Mouse (Mus musculus): ENCODE data around the gene Wrap53. TPM values are rescaled to one million over a fixed set of nuclear protein-coding genes. Genes with fewer than 3 reads are reported as not detected.
"Not testable (repeated sequence)": the region's sequence is repeated elsewhere in the genome, so short reads cannot be mapped to it uniquely, and the experiment has no call there.

The Wrap53 gene
- total RNA-seq (2015; ENCODE audit: low replicate concordance) (18.4 and 21.3 TPM in 2 replicates), total RNA-seq (2017; ENCODE audit: low replicate concordance) (7.7 and 8.9 TPM in 2 replicates)

GRCm38 (mm10) chr11:69580091-69580514 lies at the start of gene Wrap53, which contains the start of gene Trp53:
Wrap53 (minus strand) TSS chr11:69580255.
Trp53 (plus strand) TSS chr11:69580359.
- ATAC-seq (replicated peaks; ENCODE audit: low FRiP score, poor library complexity, severe bottlenecking) = peak; percentile 61

GRCm38 (mm10) chr11:69629802-69630201 lies 49.7 kb upstream of the Wrap53 start:
- no peak for ATAC-seq (replicated peaks; ENCODE audit: low FRiP score, poor library complexity, severe bottlenecking)

GRCm38 (mm10) chr11:69628286-69628685 lies 48.2 kb upstream of the Wrap53 start:
- ATAC-seq (replicated peaks; ENCODE audit: low FRiP score, poor library complexity, severe bottlenecking) = peak; percentile 64

- ATAC-seq (replicated peaks; ENCODE audit: low FRiP score, poor library complexity, severe bottlenecking) = not testable (repeated sequence)
Measured at GRCm38 (mm10) chr11:69624339-69624738, 44.3 kb upstream of the Wrap53 start.

- ATAC-seq (replicated peaks; ENCODE audit: low FRiP score, poor library complexity, severe bottlenecking) = no peak
Measured at GRCm38 (mm10) chr11:69623006-69623405, 43.0 kb upstream of the Wrap53 start.

- ATAC-seq (replicated peaks; ENCODE audit: low FRiP score, poor library complexity, severe bottlenecking) = no peak
Measured at GRCm38 (mm10) chr11:69622406-69622805, 42.4 kb upstream of the Wrap53 start.

- ATAC-seq (replicated peaks; ENCODE audit: low FRiP score, poor library complexity, severe bottlenecking) = no peak; the same call in 1 of the 2 replicates
Measured at GRCm38 (mm10) chr11:69621571-69622268, 41.7 kb upstream of the Wrap53 start, which contains the start of gene Sat2. Sat2 (plus strand) TSS chr11:69622024.

- peak; percentile 61 for ATAC-seq (replicated peaks; ENCODE audit: low FRiP score, poor library complexity, severe bottlenecking)
Measured at GRCm38 (mm10) chr11:69620394-69621081, 40.5 kb upstream of the Wrap53 start.

- no peak for ATAC-seq (replicated peaks; ENCODE audit: low FRiP score, poor library complexity, severe bottlenecking)
Measured at GRCm38 (mm10) chr11:69617805-69618204, 37.8 kb upstream of the Wrap53 start, which contains the start of gene Shbg. Shbg (minus strand) TSS chr11:69617905.

GRCm38 (mm10) chr11:69616781-69617180 lies 36.7 kb upstream of the Wrap53 start:
- ATAC-seq (replicated peaks; ENCODE audit: low FRiP score, poor library complexity, severe bottlenecking) = no peak

GRCm38 (mm10) chr11:69614257-69614588 lies 34.2 kb upstream of the Wrap53 start:
- not testable (repeated sequence) for ATAC-seq (replicated peaks; ENCODE audit: low FRiP score, poor library complexity, severe bottlenecking)

- ATAC-seq (replicated peaks; ENCODE audit: low FRiP score, poor library complexity, severe bottlenecking) = peak; percentile 84
Measured at GRCm38 (mm10) chr11:69613553-69614256, 33.6 kb upstream of the Wrap53 start.

- no peak for ATAC-seq (replicated peaks; ENCODE audit: low FRiP score, poor library complexity, severe bottlenecking)
Measured at GRCm38 (mm10) chr11:69610899-69611298, 30.8 kb upstream of the Wrap53 start.

- no peak for ATAC-seq (replicated peaks; ENCODE audit: low FRiP score, poor library complexity, severe bottlenecking)
Measured at GRCm38 (mm10) chr11:69609416-69609815, 29.4 kb upstream of the Wrap53 start.

- ATAC-seq (replicated peaks; ENCODE audit: low FRiP score, poor library complexity, severe bottlenecking) = no peak
Measured at GRCm38 (mm10) chr11:69608525-69608924, 28.5 kb upstream of the Wrap53 start.

GRCm38 (mm10) chr11:69606832-69607231 lies 26.8 kb upstream of the Wrap53 start:
- no peak for ATAC-seq (replicated peaks; ENCODE audit: low FRiP score, poor library complexity, severe bottlenecking)

- no peak for ATAC-seq (replicated peaks; ENCODE audit: low FRiP score, poor library complexity, severe bottlenecking)
Measured at GRCm38 (mm10) chr11:69606491-69606795, 26.4 kb upstream of the Wrap53 start.

- peak; percentile 81 for ATAC-seq (replicated peaks; ENCODE audit: low FRiP score, poor library complexity, severe bottlenecking)
Measured at GRCm38 (mm10) chr11:69605726-69606490, 25.9 kb upstream of the Wrap53 start, which contains the start of gene Atp1b2. Atp1b2 (minus strand) TSS chr11:69605942.

GRCm38 (mm10) chr11:69604795-69605664 lies 25.0 kb upstream of the Wrap53 start:
- ATAC-seq (replicated peaks; ENCODE audit: low FRiP score, poor library complexity, severe bottlenecking) = peak; percentile 37
